Mouse (Mus musculus) liver, embryonic 16.5 days (tissue): ENCODE results near the gene Gpr65. TPM values are rescaled to one million over a fixed set of nuclear protein-coding genes. Genes with fewer than 3 reads are reported as not detected.

ENCODE experiments used
- ATAC-seq: fragments of 200-750 bp; cut with Nextera tagmentation; 2 replicates; pipeline ENCODE4 v1.8.0; 2017; ENCODE audit warnings: low read depth, mild to moderate bottlenecking, moderate number of reproducible peaks, moderate library complexity
- H3K27ac ChIP-seq: fragments of 300-500 bp; sonication (generic); 2 replicates; pipeline ENCODE4 v1.5.1; 2014; ENCODE audit warnings: mild to moderate bottlenecking, low read length
- H3K27me3 ChIP-seq: fragments of 300-500 bp; sonication (generic); 2 replicates; pipeline ENCODE4 v1.6.1; 2014; ENCODE audit warnings: low read depth, low read length, mixed read lengths; ENCODE audit not compliant: control insufficient read depth, insufficient read depth
- H3K36me3 ChIP-seq: fragments of 300-500 bp; sonication (generic); 2 replicates; pipeline ENCODE4 v1.6.1; 2014; ENCODE audit warnings: mild to moderate bottlenecking; ENCODE audit not compliant: control insufficient read depth, insufficient read depth
- H3K4me1 ChIP-seq: fragments of 300-500 bp; sonication (generic); 2 replicates; pipeline ENCODE4 v1.6.1; 2014; ENCODE audit warnings: low read depth, low read length, mixed read lengths; ENCODE audit not compliant: control insufficient read depth
- H3K4me2 ChIP-seq: fragments of 300-500 bp; sonication (generic); 2 replicates; pipeline ENCODE4 v1.6.1; 2014; ENCODE audit warnings: low read depth, low read length, mixed read lengths
- H3K4me3 ChIP-seq: fragments of 300-500 bp; sonication (generic); 2 replicates; pipeline ENCODE4 v1.5.1; 2014; ENCODE audit warnings: low read depth, mild to moderate bottlenecking, low read length
- H3K9ac ChIP-seq: fragments of 300-500 bp; sonication (generic); 2 replicates; pipeline ENCODE4 v1.6.1; 2014; ENCODE audit warnings: low read depth, low read length
- H3K9me3 ChIP-seq: fragments of 300-500 bp; sonication (generic); replicated peaks from 2 replicates; pipeline ENCODE4 v1.6.1; 2016; ENCODE audit warnings: low read length; ENCODE audit not compliant: control insufficient read depth
- WGBS: fragments of 180-500 bp; shearing (Covaris S2); extraction: QIAGEN DNeasy Blood & Tissue Kit; methylation state at CpG from one replicate; pipeline ENCODE4 v1.1.7; 2014; ENCODE audit not compliant: insufficient replicate concordance; 5-methylcytosine and 5-hydroxymethylcytosine counted together
- polyA plus RNA-seq: library from polyadenylated mRNA; unstranded; fragments of >200 nt; fragmentation: Nextera tagmentation; extraction: Ambion mirVana; gene quantifications from 2 replicates; pipeline ENCODE4 v1.2.1, GENCODE M21; 2015

Gene Gpr65
- polyA plus RNA-seq, 1 experiment from 2014 or later: 2.9 TPM

- Histone ChIP-seq H3K4me1 (no peaks in the 10 kb centered on the region), H3K9me3 (no peaks in the 10 kb centered on the region), H3K27ac (no peak overlapping the region), H3K27me3 (no peaks in the 10 kb centered on the region), H3K9ac (no peak overlapping the region), H3K36me3 (no peaks in the 10 kb centered on the region), H3K4me3 (no peak overlapping the region), H3K4me2 (no peak overlapping the region)
- ATAC-seq: no peak
- WGBS: 62% methylated on average over 7 of the region's 7 CpGs
These were observed 4.0 kb downstream of the Gpr65 start for GRCm38 (mm10) chr12:98272433-98272832.

GRCm38 (mm10) chr12:98280530-98280929, 12.1 kb downstream of the Gpr65 start:
- Histone ChIP-seq H3K4me2 (no peak overlapping the region), H3K27ac (no peak overlapping the region), H3K4me3 (no peak overlapping the region), H3K27me3 (no peaks in the 10 kb centered on the region), H3K9ac (no peak overlapping the region), H3K9me3 (no peaks in the 10 kb centered on the region), H3K36me3 (no peaks in the 10 kb centered on the region), H3K4me1 (no peaks in the 10 kb centered on the region; the same call in 1 of the 2 replicates)
- WGBS: 21% methylated on average over 5 of the region's 5 CpGs
- no peak for ATAC-seq

DNA sequence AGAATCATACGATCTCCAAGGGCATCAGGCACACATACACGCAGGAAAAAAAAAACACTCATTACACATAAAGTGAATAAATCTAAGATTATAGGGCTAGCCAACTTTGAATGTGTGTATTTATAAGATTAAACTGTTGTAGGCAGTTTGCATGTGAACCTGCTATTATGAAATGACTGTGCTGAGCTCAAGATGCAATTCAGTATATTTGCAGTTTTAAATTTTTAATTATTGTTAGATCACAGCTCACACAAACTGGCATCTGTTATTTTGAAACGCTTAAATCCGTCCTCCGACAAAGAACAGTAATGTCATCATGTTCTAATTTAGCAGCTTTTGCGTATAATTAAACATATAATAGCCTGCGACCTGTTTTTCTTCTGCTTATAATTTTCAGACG, 12.6 kb downstream of the Gpr65 start:
- 57% methylated on average over 8 of the region's 8 CpGs for WGBS
- no peaks in the 10 kb centered on the region for H3K36me3 ChIP-seq
- ATAC-seq: no peak

GRCm38 (mm10) chr12:98282776-98283486, 14.5 kb downstream of the Gpr65 start:
- WGBS: 52% methylated on average over 14 of the region's 14 CpGs
- peak; percentile 53; the same call in 1 of the 2 replicates for ATAC-seq
- H3K27ac ChIP-seq: no peak overlapping the region
- H3K27me3 ChIP-seq: no peaks in the 10 kb centered on the region
- H3K4me1 ChIP-seq: no peaks in the 10 kb centered on the region; the same call in 1 of the 2 replicates
- H3K9me3 ChIP-seq: no peaks in the 10 kb centered on the region
- H3K4me2 ChIP-seq: no peak overlapping the region
- no peak overlapping the region for H3K9ac ChIP-seq
- H3K36me3 ChIP-seq: no peaks in the 10 kb centered on the region
- H3K4me3 ChIP-seq: no peak overlapping the region

More for the DNA sequence above, 12.6 kb downstream of the Gpr65 start:
- H3K4me3 ChIP-seq: no peak overlapping the region
- no peaks in the 10 kb centered on the region for H3K9me3 ChIP-seq
- H3K4me1 ChIP-seq: no peaks in the 10 kb centered on the region; the same call in 1 of the 2 replicates
- no peak overlapping the region for H3K4me2 ChIP-seq
- H3K27me3 ChIP-seq: no peaks in the 10 kb centered on the region
- H3K9ac ChIP-seq: no peak overlapping the region
- H3K27ac ChIP-seq: no peak overlapping the region

- Histone ChIP-seq H3K9me3 (no peaks in the 10 kb centered on the region), H3K27ac (no peak overlapping the region), H3K36me3 (no peaks in the 10 kb centered on the region), H3K4me3 (no peak overlapping the region), H3K4me2 (no peak overlapping the region), H3K4me1 (no peaks in the 10 kb centered on the region; the same call in 1 of the 2 replicates), H3K27me3 (no peaks in the 10 kb centered on the region), H3K9ac (no peak overlapping the region)
- ATAC-seq: no peak
- WGBS: 27% methylated on average over 3 of the region's 3 CpGs
These were observed 15.0 kb downstream of the Gpr65 start for GRCm38 (mm10) chr12:98283487-98283860.

- no peak overlapping the region for H3K27ac ChIP-seq
- H3K9me3 ChIP-seq: no peaks in the 10 kb centered on the region
- no peak for ATAC-seq
- H3K9ac ChIP-seq: no peak overlapping the region
- no peaks in the 10 kb centered on the region for H3K27me3 ChIP-seq
- no peaks in the 10 kb centered on the region; the same call in 1 of the 2 replicates for H3K4me1 ChIP-seq
- no peak overlapping the region for H3K4me3 ChIP-seq
- H3K36me3 ChIP-seq: no peaks in the 10 kb centered on the region
- H3K4me2 ChIP-seq: no peak overlapping the region
- 62% methylated on average over 3 of the region's 3 CpGs for WGBS
These were observed 16.0 kb downstream of the Gpr65 start for GRCm38 (mm10) chr12:98284477-98284876.

GRCm38 (mm10) chr12:98290475-98290874, 22.0 kb downstream of the Gpr65 start:
- Histone ChIP-seq H3K27ac (no peak overlapping the region), H3K27me3 (no peaks in the 10 kb centered on the region), H3K9me3 (no peaks in the 10 kb centered on the region), H3K9ac (no peak overlapping the region), H3K4me1 (no peaks in the 10 kb centered on the region), H3K4me3 (no peak overlapping the region), H3K36me3 (no peaks in the 10 kb centered on the region), H3K4me2 (no peak overlapping the region)
- ATAC-seq: no peak
- WGBS: 58% methylated on average over 3 of the region's 3 CpGs

- Histone ChIP-seq H3K9ac (no peak overlapping the region), H3K9me3 (no peaks in the 10 kb centered on the region), H3K36me3 (no peaks in the 10 kb centered on the region), H3K4me3 (no peak overlapping the region), H3K4me1 (no peaks in the 10 kb centered on the region), H3K27me3 (no peaks in the 10 kb centered on the region), H3K4me2 (no peak overlapping the region), H3K27ac (no peak overlapping the region)
- no peak for ATAC-seq
- 28% methylated on average over 4 of the region's 4 CpGs for WGBS
These were observed 23.8 kb downstream of the Gpr65 start for GRCm38 (mm10) chr12:98292278-98292677.

DNA sequence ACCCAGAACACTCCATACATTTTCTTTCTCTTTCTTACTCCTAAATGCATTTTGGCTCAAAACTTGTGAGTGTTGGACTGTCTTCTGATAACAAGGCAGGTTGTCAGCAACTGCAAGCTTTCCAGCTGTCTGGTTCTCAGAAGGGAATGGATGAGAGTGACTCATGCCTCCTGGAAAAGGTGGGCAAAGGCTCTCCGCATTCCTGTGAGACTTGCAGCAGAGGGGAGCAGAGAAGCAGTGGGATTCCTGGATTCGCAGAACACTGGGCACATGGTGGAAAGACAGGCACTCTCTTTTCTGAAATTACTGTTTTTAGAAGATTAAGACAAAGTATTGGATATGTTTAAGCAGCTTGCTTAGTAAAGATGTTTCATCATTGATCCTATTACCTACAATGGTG, 25.8 kb downstream of the Gpr65 start:
- no peak overlapping the region for H3K27ac ChIP-seq
- H3K4me2 ChIP-seq: no peak overlapping the region
- no peak overlapping the region for H3K4me3 ChIP-seq
- no peak for ATAC-seq
- 61% methylated on average over 2 of the region's 2 CpGs for WGBS
- H3K27me3 ChIP-seq: no peaks in the 10 kb centered on the region
- H3K4me1 ChIP-seq: no peaks in the 10 kb centered on the region
- no peak overlapping the region for H3K9ac ChIP-seq
- H3K36me3 ChIP-seq: no peaks in the 10 kb centered on the region
- no peaks in the 10 kb centered on the region for H3K9me3 ChIP-seq
